Mouse (Mus musculus) embryonic facial prominence, embryonic 13.5 days (tissue): ENCODE results near the gene Speg. TPM values are rescaled to one million over a fixed set of nuclear protein-coding genes. Genes with fewer than 3 reads are reported as not detected.

Experiments used
- ATAC-seq: fragments of 200-750 bp; cut with Nextera tagmentation; 2 replicates; pipeline ENCODE4 v1.8.0; 2017; ENCODE audit warnings: low read depth; ENCODE audit not compliant: insufficient number of reproducible peaks, insufficient read depth, low FRiP score, low TSS enrichment
- H3K27ac ChIP-seq: fragments of 300-500 bp; sonication (generic); 2 replicates; pipeline ENCODE4 v1.5.1; 2015; ENCODE audit warnings: moderate library complexity, mild to moderate bottlenecking, inconsistent platforms
- H3K27me3 ChIP-seq: fragments of 300-500 bp; sonication (generic); 2 replicates; pipeline ENCODE4 v1.6.1; 2015; ENCODE audit warnings: mild to moderate bottlenecking, inconsistent platforms
- H3K36me3 ChIP-seq: fragments of 300-500 bp; sonication (generic); 2 replicates; pipeline ENCODE4 v1.6.1; 2015; ENCODE audit warnings: mild to moderate bottlenecking, inconsistent platforms
- H3K4me1 ChIP-seq: fragments of 300-500 bp; sonication (generic); 2 replicates; pipeline ENCODE4 v1.6.1; 2015; ENCODE audit warnings: inconsistent platforms
- H3K4me2 ChIP-seq: fragments of 300-500 bp; sonication (generic); 2 replicates; pipeline ENCODE4 v1.6.1; 2015; ENCODE audit warnings: moderate library complexity, mild to moderate bottlenecking, inconsistent platforms
- H3K4me3 ChIP-seq: fragments of 300-500 bp; sonication (generic); 2 replicates; pipeline ENCODE4 v1.5.1; 2015; ENCODE audit warnings: mild to moderate bottlenecking, inconsistent platforms
- H3K9ac ChIP-seq: fragments of 300-500 bp; sonication (generic); 2 replicates; pipeline ENCODE4 v1.6.1; 2015; ENCODE audit warnings: mild to moderate bottlenecking, inconsistent platforms
- H3K9me3 ChIP-seq: fragments of 300-500 bp; sonication (generic); 2 replicates; pipeline ENCODE4 v1.6.1; 2016; ENCODE audit warnings: inconsistent platforms
- WGBS: fragments of 180-500 bp; shearing (Covaris S2); methylation state at CpG from one replicate; pipeline ENCODE4 v1.1.7; 2015; ENCODE audit warnings: mixed read lengths; 5-methylcytosine and 5-hydroxymethylcytosine counted together
- polyA plus RNA-seq: library from polyadenylated mRNA; unstranded; fragments of >200 nt; fragmentation: Nextera tagmentation; extraction: Ambion mirVana; gene quantifications from 2 replicates; pipeline ENCODE4 v1.2.1, GENCODE M21; 2015

The Speg gene
- polyA plus RNA-seq, 1 experiment from 2014 or later, result 16.1 TPM

- Histone ChIP-seq H3K27me3 (no peaks in the 10 kb centered on the region), H3K27ac (peak overlapping the region; percentile 70; the same call in 1 of the 2 replicates), H3K9ac (0 out of 2 replicates have a peak overlapping the region, but pooled peaks have one; percentile 37), H3K4me1 (peaks cover 26% of the 10 kb centered on the region), H3K36me3 (peaks cover 51% of the 10 kb centered on the region), H3K9me3 (no peaks in the 10 kb centered on the region), H3K4me2 (peak overlapping the region; percentile 49), H3K4me3 (peak overlapping the region; percentile 12; the same call in 1 of the 2 replicates)
- 40% methylated on average over 6 of the region's 6 CpGs for whole genome bisulfite sequencing
- no peak; the same call in 1 of the 2 replicates for ATAC-seq
These were observed 25.5 kb downstream of the Speg start for GRCm38 (mm10) chr1:75400493-75401115.

DNA sequence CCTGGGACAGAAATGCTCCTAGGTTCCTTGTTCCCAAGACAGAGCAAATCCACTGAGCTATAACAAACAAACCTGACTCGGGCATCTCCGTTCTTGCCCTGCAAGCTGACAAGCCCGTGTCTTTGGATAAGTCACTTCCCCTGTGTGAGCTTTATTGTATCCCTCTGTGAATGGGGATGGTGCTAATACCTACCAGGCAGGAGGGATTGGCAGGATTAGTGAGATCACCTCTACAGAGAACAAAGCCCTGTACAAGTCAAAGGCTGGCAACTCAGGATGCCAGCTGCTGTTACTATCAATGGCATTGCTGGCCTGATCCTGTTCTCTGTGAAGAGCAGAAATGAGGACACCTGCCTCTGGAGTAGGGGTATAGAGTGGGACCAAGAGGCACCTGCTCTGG lies 30.4 kb downstream of the Speg start:
- ATAC-seq, result no peak
- Histone ChIP-seq H3K27me3 (no peaks in the 10 kb centered on the region), H3K36me3 (peaks cover 66% of the 10 kb centered on the region), H3K4me3 (no peak overlapping the region), H3K27ac (no peak overlapping the region), H3K9ac (no peak overlapping the region), H3K9me3 (no peaks in the 10 kb centered on the region), H3K4me2 (no peak overlapping the region), H3K4me1 (peaks cover 2% of the 10 kb centered on the region)
- 87% methylated on average over 3 of the region's 3 CpGs for WGBS

DNA sequence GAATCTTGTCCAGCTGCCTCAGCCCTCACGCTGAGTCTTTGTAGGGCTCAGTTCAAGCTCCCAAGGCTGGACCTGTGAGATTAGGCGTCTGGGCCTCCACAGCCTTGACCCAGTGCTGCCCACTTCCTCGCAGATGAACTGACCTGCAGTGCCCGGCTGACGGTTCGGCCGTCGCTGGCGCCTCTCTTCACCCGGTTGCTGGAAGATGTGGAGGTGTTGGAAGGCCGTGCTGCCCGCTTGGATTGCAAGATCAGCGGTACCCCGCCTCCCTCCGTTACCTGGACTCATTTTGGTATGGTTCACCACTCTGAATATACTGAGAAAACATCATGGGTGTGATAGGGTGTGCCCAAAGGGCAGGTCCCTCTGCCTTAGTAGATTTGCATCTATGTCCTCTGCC lies 31.1 kb downstream of the Speg start:
- no peak overlapping the region for H3K27ac ChIP-seq

GRCm38 (mm10) chr1:75407056-75407455 lies 32.0 kb downstream of the Speg start:
- Histone ChIP-seq H3K9me3 (no peaks in the 10 kb centered on the region), H3K9ac (no peak overlapping the region), H3K36me3 (peaks cover 64% of the 10 kb centered on the region), H3K27ac (no peak overlapping the region), H3K27me3 (no peaks in the 10 kb centered on the region), H3K4me2 (no peak overlapping the region), H3K4me3 (no peak overlapping the region), H3K4me1 (no peaks in the 10 kb centered on the region)
- 96% methylated on average over 9 of the region's 9 CpGs for WGBS
- no peak for ATAC-seq

More for the DNA sequence above, 31.1 kb downstream of the Speg start:
- Histone ChIP-seq H3K9ac (no peak overlapping the region), H3K4me3 (no peak overlapping the region), H3K36me3 (peaks cover 67% of the 10 kb centered on the region), H3K27me3 (no peaks in the 10 kb centered on the region), H3K4me2 (no peak overlapping the region), H3K4me1 (no peaks in the 10 kb centered on the region), H3K9me3 (no peaks in the 10 kb centered on the region)
- ATAC-seq, result no peak
- WGBS, result 93% methylated on average over 15 of the region's 15 CpGs

- Histone ChIP-seq H3K9me3 (no peaks in the 10 kb centered on the region), H3K27me3 (no peaks in the 10 kb centered on the region), H3K4me2 (no peak overlapping the region), H3K27ac (no peak overlapping the region), H3K9ac (no peak overlapping the region), H3K4me1 (peaks cover 4% of the 10 kb centered on the region), H3K36me3 (peaks cover 53% of the 10 kb centered on the region), H3K4me3 (no peak overlapping the region)
- 79% methylated on average over 4 of the region's 4 CpGs for WGBS
- ATAC-seq, result no peak
These were observed 33.1 kb downstream of the Speg start for GRCm38 (mm10) chr1:75408210-75408609.

DNA sequence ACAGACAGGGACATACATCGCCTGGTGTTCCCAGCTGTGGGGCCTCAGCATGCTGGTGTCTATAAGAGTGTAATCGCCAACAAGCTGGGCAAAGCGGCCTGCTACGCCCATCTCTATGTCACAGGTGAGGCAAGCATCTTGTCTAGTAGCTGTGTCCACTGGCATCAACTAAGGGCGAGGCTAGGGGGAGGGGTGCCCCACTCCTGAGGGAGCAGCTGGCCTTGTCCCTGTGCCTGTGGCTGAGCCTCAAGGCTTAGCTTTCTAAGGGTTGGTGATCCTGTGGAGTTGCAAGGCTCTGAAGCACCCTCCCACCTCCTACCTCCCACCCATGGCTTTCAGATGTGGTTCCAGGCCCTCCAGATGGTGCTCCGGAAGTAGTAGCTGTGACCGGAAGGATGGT lies 34.9 kb downstream of the Speg start:
- 91% methylated on average over 7 of the region's 7 CpGs for WGBS
- peak overlapping the region; percentile 44; the same call in 1 of the 2 replicates for H3K9ac ChIP-seq
- H3K9me3 ChIP-seq, result no peaks in the 10 kb centered on the region
- H3K27ac ChIP-seq, result no peak overlapping the region
- no peaks in the 10 kb centered on the region for H3K27me3 ChIP-seq
- H3K4me1 ChIP-seq, result peaks cover 11% of the 10 kb centered on the region
- ATAC-seq, result no peak
- no peak overlapping the region for H3K4me2 ChIP-seq
- peaks cover 40% of the 10 kb centered on the region for H3K36me3 ChIP-seq
- no peak overlapping the region for H3K4me3 ChIP-seq

DNA sequence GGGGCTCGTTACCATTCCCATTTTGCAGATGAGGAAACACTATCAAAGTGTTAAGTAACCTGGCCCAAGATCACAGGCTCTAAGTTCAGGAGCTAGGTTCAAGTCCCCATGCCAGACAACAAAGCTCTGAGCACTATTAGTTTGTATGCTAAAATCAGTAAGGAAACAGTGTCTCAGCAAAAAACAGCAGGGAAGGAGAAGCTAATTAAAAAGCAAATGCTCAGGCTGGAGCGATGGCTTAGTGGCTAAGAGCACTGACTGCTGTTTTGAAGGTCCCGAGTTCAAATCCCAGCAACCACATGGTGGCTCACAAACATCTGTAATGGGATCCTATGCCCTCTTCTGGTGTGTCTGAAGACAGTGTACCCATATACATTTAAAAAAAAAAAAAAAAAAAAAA lies 37.1 kb downstream of the Speg start:
- Histone ChIP-seq H3K9ac (no peak overlapping the region), H3K4me2 (no peak overlapping the region), H3K4me3 (no peak overlapping the region), H3K36me3 (peaks cover 39% of the 10 kb centered on the region), H3K9me3 (no peaks in the 10 kb centered on the region), H3K27ac (no peak overlapping the region), H3K4me1 (peaks cover 11% of the 10 kb centered on the region), H3K27me3 (no peaks in the 10 kb centered on the region)
- ATAC-seq, result no peak
- 91% methylated on average over 3 of the region's 3 CpGs for WGBS

DNA sequence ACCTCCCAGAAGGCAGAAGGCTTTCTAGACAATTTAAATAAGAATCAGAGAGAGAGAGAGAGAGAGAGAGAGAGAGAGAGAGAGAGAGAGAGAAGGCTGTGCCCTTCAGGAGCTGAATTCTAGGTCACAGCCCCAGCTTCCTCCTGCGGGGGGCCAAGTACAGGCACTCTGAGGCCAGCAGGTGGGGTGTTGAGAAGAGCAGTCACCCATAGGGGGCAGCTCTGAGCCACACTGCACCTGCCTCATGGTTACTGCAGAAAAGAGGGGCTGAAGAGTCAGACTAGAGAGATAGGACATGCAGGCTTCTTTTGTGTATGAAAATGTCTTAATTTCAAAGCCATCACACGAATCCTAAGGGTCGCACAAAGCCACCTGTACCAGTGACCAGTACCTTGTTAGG lies 38.7 kb downstream of the Speg start:
- no peak overlapping the region for H3K27ac ChIP-seq
- ATAC-seq, result no peak
- no peaks in the 10 kb centered on the region for H3K9me3 ChIP-seq
- peaks cover 32% of the 10 kb centered on the region for H3K36me3 ChIP-seq
- H3K4me2 ChIP-seq, result no peak overlapping the region
- WGBS, result 61% methylated on average over 3 of the region's 3 CpGs
- no peaks in the 10 kb centered on the region for H3K27me3 ChIP-seq
- H3K4me1 ChIP-seq, result peaks cover 11% of the 10 kb centered on the region
- no peak overlapping the region for H3K9ac ChIP-seq
- H3K4me3 ChIP-seq, result no peak overlapping the region

GRCm38 (mm10) chr1:75421794-75422193 lies 46.7 kb downstream of the Speg start:
- H3K4me1 ChIP-seq, result peaks cover 22% of the 10 kb centered on the region

GRCm38 (mm10) chr1:75422216-75422822 lies 47.2 kb downstream of the Speg start:
- H3K4me1 ChIP-seq, result peaks cover 22% of the 10 kb centered on the region
- peaks cover 57% of the 10 kb centered on the region for H3K27me3 ChIP-seq
- H3K27ac ChIP-seq, result no peak overlapping the region
- H3K9me3 ChIP-seq, result no peaks in the 10 kb centered on the region
- peak overlapping the region; percentile 41 for H3K4me3 ChIP-seq
- peaks cover 7% of the 10 kb centered on the region; the same call in 1 of the 2 replicates for H3K36me3 ChIP-seq
- H3K9ac ChIP-seq, result peak overlapping the region; percentile 64
- peak overlapping the region; percentile 70 for H3K4me2 ChIP-seq
- 5% methylated on average over 32 of the region's 32 CpGs for WGBS
- no peak for ATAC-seq

More at GRCm38 (mm10) chr1:75421794-75422193, 46.7 kb downstream of the Speg start:
- peak overlapping the region; percentile 64 for H3K9ac ChIP-seq
- H3K4me2 ChIP-seq, result peak overlapping the region; percentile 70
- H3K27me3 ChIP-seq, result peaks cover 54% of the 10 kb centered on the region
- H3K36me3 ChIP-seq, result peaks cover 5% of the 10 kb centered on the region; the same call in 1 of the 2 replicates
- H3K4me3 ChIP-seq, result peak overlapping the region; percentile 41
- 9% methylated on average over 20 of the region's 20 CpGs for WGBS
- ATAC-seq, result no peak
- H3K27ac ChIP-seq, result no peak overlapping the region
- no peaks in the 10 kb centered on the region for H3K9me3 ChIP-seq

GRCm38 (mm10) chr1:75422823-75423471 lies 47.9 kb downstream of the Speg start:
- H3K27ac ChIP-seq, result no peak overlapping the region
- peak overlapping the region; percentile 41 for H3K4me3 ChIP-seq
- peaks cover 22% of the 10 kb centered on the region for H3K4me1 ChIP-seq
- no peak for ATAC-seq
- no peaks in the 10 kb centered on the region for H3K9me3 ChIP-seq
- peak overlapping the region; percentile 64 for H3K9ac ChIP-seq
- 1% methylated on average over 71 of the region's 71 CpGs for WGBS
- H3K4me2 ChIP-seq, result peak overlapping the region; percentile 70
- peaks cover 10% of the 10 kb centered on the region; the same call in 1 of the 2 replicates for H3K36me3 ChIP-seq
- H3K27me3 ChIP-seq, result peaks cover 57% of the 10 kb centered on the region
